Mouse (Mus musculus) heart, adult 2 months (tissue): ENCODE results near the gene Kif5c.

ENCODE experiments used
- CTCF ChIP-seq: fragments of 200-600 bp; IDR thresholded peaks from 2 replicates; pipeline ENCODE4 v1.8.1; 2022; ENCODE audit warnings: antibody characterized with exemption, mild to moderate bottlenecking, moderate library complexity
- EP300 ChIP-seq: fragments of 200-500 bp; IDR thresholded peaks from 2 replicates; pipeline ENCODE4 v1.6.1; 2011; ENCODE audit warnings: low read depth, low read length, control low read depth; ENCODE audit not compliant: insufficient read depth
- POLR2A ChIP-seq: fragments of 200-500 bp; IDR thresholded peaks from 2 replicates; pipeline ENCODE4 v1.6.1; 2011; ENCODE audit warnings: mild to moderate bottlenecking, low read depth, low read length, control low read depth; ENCODE audit not compliant: insufficient read depth

- TF ChIP-seq CTCF (no peak), EP300 (no peak), POLR2A (no peak)
These were observed 149.8 kb downstream of the Kif5c start for GRCm38 (mm10) chr2:49768916-49769315.
